Mouse (Mus musculus) cerebellum, adult 9-10 months (tissue): ENCODE measurements around the gene Gm12394.
"Not testable (repeated sequence)": the region's sequence is repeated elsewhere in the genome, so short reads cannot be mapped to it uniquely, and the experiment has no call there.

Experiments used
- DNase-seq: peaks from one replicate; pipeline ENCODE4 v3.0.0; 2022

The Gm12394 gene

DNA sequence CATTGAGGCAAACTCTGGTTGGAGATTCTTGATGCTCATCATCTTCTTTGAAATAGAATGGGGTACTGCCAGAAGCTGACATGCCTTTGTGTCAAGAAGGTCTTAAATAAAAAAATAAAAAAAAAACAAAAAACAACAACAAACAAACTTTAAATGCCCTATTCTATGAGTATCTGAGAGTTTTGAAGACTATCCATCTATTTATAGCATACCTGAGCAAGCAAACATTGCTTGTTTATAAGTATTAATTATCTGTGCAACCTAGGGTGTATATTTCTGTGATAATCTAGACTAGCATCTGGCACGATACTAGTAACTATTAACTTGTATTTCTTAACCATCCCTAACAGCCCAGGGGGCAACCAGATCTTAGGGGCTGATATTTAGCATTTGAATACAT, at the start of gene Gm12394:
Gene Gm12394 (minus strand): TSS at position 101 of the 400 bp plus-strand sequence.
- DNase-seq = not testable (repeated sequence)

DNA sequence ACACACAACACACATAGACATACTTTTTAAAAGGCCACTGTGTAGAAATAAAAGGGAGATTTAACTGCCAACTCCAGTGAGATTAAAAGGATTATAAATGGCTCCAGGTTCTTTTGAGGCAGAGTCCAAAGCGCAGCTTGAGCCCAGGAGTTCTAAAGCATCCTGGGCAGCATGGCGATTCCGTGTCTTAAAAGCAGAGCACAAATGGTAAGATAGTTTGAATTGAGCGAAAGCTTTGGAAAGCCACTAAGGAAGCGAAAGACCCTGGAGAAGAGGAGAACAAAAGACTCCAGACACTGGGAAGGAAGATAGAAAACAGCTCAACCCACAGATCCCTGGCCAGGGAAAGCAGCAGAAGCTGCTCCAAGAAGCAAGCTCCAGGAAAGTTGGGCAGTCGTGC, 48.4 kb upstream of the Gm12394 start:
- DNase-seq = no peak

DNA sequence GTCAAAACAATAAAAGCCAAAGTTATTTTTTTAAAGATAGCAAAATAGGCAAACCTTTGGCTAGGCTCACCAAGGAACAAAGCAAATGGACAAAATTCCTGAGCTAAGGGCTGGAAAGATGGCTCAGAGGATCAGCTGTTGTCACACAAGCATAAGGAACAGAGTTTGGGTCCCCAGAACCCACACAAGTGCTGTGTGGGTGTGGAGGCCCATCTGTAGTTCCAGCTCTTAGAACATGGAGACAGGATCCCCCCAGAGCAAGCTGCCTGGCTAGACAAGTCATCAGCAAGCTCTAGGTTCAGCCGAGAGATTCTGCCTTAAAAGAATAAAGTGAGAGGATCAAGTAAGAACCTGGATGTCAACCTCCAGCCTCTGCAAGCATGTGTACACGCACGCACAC, 48.0 kb upstream of the Gm12394 start:
- no peak for DNase-seq

DNA sequence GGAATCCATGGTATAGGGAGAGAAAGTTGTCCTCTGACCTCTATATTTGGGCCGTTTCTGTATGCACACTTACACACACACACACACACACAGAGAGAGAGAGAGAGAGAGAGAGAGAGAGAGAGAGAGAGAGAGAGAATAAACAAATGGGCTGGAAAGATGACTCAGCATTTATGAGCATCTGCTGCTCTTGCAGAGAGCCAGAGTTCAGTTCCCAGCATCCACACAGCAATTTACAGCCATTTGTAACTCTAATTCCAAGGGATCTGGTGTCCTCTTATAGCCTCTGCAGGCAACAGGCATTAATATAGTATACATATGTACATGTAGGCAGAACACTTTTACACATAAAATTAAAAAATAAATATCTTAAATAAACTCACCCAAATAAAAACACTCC, 47.4 kb upstream of the Gm12394 start:
- no peak for DNase-seq

DNA sequence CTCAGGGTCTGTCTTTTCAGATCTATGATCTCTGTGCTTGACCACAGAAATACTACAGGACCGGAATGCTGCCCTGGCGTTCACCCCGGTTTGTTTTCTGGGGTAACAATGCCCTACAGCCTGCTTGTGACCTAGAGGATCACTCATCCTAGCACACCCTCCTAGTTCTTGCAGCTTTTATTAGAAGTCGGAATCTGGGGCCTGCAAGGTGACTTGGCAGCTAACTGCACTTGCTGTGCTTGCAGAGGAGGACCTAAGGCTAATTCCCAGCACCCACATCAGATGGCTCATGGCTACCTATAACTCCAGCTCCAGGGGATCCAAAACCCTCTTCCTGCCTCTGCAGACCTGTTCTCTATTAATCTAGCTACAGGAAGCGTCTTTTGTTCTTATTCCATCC, 46.2 kb upstream of the Gm12394 start:
- peak; percentile 15 for DNase-seq

DNA sequence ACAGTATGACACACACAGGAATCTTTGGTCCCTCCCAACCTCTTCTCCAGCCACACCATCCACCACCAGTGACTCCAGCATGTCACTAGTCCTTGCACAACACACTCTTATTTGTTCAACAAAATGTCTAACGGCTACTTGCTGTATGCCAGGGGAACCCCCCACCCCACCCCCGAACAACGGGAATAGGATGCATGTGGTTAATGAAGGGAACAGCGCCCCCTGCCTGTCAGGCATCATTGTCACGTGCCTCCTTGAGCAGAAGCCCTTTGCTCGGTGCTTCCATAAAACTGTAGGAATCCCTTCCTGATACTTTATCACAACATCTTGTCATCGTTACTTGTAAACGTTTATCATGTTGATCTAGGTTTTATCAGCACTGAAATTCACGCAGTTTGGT, 45.6 kb upstream of the Gm12394 start:
- no peak for DNase-seq

DNA sequence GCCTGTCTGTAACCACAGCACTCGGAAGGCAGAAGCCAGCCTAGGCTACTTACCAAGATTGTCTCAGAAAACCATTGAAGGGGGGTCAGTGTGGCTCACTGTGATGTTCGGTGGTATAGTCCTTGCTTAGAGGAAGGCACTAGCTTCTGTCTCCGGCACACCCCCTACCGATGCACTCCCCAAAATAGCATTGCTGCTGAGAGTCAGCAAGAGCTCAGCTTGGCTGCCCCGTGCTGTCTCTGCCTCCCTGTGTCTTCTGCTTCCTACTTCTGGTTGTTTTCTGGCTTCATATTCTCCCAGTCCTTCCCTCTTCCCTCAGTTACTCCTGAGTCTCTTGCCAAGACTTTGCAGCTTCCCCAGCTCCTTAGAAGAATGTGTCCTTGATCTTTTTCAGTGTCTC, 44.3 kb upstream of the Gm12394 start:
- no peak for DNase-seq

DNA sequence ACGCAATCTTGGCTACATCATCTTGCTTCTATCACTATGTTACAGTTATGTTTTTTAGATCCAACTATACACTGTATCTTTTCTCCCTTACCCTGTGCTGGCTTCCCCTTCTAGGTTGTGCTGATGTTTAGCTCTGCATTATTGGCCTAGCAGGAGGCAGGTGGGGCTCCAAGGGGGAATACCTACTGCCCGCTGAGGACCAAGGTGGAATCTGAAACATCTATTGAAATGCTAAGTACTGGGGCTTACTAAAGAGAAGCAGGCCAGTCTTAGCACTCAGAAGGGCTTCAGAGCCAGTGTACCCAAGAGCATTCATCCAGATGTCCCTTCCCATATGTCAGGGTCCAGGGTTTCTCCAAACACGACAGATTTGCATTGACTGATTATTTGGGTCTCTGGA, 42.3 kb upstream of the Gm12394 start:
- DNase-seq = no peak

DNA sequence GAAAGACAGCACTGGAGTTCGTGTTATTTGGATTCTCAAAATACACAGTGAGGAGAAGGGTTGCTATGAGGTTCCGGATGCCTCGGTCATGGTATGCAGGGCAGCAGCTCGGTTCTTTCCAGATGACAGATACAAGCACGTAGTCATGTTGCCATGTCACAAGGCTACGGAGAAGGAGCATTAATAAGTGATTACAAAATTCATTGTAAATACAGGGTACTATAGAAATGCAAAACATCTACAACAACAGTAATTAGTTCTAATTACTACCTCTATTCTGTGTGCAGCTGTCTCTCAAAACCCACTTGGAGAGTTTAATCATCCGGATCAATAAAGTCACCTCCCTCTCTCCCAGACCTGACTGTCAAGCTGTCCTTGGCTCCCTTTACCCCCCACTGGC, 38.5 kb upstream of the Gm12394 start:
- no peak for DNase-seq

DNA sequence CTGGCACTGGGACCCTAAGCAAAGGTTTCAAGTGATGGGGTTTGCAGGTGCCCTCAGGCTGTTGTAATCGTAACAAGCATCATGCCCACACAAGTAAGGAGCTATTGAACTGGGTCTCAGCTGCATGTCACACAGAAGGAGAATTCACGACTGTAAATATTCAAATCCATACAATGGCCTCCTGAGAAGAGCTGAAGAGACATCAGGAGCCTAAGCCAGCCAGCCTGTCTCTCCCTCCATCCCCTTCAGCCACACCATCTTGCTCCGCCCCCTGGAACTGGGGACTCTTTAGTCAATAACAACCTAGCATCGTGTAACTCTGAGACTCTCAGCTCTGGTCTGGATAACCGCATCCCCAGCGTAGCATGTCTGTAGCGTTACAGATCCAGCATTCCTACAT, 34.6 kb upstream of the Gm12394 start:
- no peak for DNase-seq

DNA sequence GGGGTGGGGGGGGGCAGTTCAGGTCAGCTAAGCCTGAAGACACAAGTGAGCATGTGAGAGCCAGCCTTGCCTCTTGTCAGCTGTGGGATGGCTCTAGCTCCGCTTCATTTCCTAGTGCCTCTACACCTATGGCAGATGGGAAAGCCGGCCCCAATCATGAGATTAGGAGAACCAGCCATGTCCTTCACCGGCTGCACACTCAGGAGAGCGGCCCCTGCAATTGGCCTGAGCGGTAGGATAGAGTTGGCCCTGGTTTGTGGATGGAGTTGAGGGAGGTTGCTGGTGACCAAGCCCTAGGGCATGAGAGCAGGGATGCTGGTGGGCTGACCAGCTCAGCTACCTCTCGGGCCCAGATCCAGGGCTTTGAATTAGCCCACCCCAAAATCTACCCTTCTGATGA, 32.2 kb upstream of the Gm12394 start:
- DNase-seq = no peak

DNA sequence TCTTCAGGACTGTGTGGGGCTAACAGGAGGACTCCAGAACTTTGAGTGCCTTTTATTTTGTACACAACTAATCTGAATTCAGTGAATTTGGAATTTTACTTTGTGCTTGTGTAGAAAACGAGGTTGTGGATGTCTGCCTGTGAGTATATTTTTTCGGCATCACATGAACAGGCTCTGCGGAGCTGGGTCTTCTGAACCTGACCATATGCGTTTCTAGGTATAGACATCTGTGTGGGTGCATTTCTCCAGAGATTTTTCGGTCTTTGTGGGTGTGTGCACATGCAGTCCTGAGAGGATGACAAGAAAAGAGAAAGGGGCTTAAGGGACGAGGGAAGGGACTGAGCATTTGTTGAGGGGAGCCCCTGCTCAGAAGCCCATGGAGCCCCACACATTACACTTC, 30.4 kb upstream of the Gm12394 start:
- DNase-seq = no peak

DNA sequence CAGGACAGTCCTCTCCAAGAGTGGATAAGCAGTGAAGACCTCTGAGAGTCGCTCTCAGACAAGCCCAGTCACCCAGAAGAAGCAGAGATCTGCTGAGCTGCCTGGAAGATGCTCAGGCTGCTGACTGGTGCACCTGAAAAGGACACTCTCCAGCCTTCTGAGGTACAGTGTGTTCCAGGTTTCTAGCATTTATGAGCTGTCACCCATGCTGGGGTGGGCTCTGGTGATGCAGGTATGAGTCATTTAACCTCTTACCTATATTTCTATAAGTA, 24.0 kb upstream of the Gm12394 start:
- no peak for DNase-seq

DNA sequence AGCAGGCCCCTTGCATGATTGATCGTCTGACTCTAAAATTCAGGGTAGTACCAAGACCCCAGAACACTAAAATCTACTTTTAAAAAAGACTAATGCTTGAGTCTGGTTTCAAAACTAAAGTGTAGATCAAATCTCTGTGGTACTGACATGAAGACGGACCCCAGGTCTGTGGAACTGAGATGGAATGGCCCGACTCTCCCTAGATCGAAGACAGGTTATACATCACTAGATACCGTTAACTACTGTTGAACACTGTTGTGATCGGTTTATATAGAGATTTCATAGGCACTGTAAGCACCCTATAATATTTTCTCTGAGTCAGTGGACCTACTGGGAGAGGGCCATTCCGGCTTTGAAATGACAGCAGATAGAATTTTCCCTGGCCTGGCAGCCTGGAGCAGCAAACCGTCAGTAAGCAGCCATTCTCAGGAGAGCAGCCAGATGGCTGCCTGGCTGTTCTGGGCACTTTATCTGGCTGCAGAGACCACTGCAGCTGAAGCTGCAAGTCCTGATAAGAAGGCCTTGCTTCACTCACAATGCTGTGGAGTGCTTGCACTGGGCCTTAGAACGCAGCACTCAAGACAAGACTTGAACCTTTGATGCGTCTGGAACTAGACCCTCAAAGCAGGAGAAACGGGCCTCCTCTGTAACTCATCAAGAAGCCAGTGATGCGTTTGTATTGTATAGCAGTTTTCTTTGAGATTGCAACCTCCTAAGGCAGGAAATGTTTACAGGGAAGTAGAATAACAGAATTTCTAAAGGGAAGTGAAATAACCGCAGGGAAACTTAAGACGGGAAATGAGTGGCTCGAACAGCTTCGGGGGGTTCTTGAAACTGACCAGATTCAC, 23.5 kb upstream of the Gm12394 start:
- no peak for DNase-seq

DNA sequence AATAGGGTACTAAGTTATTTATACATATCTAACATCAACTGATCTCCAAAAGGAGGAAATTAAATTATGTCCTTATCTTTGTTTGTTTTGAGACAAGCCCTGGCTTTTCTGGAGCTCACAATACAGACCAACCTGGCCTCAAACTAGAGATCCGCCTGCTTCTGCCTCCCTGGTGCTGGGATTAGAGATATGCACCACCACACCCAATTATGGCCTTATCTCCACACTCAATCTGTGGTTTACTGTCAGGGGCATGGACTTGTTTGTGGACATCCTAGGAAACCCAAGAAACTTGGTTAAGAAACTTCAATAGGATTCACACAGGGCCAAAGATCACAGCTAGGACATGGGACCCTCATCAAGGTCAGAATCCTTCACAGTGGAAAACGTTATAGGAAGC, 21.1 kb upstream of the Gm12394 start:
- DNase-seq = peak; percentile 3

DNA sequence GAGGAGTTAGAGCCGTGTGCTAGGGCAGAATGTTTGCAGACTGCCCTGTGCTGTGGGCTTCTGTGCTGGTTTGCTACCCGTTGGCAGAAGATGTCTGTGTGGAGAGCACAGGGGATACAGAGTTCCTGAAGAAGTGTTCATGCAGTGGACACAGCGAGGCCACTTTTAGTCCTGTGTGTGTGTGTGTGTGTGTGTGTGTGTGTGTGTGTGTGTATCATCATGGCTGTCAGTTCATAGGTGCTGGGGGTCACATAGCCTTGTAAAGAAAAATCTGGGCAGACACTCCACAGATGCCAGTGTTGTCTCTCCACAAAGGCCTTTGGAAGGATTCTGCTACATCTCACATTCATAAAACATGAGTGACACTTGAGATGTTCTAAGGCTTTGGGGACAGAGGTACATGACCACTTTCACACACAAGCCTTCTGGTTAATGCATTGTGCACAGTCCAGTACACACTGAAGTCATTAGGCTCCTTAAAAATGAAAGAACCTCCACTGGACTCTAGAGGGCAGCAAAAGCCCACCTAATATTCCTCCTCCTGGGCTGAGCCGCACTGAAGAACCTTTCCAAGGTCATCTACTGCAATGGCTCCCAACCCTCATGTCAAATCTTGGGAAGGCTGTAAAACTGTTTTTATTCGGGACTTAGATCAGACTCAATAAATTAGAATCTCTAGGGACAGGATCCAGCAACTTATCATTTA, 20.2 kb upstream of the Gm12394 start:
- peak; percentile 77 for DNase-seq

DNA sequence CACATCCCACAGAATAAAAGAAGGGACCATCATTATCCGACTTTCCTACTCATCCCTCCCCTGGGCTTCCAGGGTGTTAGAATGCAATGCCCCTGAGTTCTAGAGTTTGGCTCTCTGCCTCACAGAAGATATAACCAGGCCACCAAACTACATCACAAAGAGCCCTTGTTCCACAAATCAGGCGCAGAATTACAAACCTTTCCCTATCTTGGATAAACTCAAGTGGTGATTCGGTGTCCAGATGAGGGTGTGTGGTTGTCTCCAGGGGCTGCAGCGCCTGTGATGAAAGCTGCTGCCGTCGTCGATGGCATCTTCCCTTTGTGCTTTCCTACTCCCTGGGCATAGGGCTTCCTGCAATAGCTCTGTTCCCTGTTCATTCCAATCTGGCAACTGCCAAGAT, 17.6 kb upstream of the Gm12394 start, which contains the start of gene Fam205c:
Gene Fam205c (minus strand): TSS at position 101 of the 400 bp plus-strand sequence.
- DNase-seq = no peak

DNA sequence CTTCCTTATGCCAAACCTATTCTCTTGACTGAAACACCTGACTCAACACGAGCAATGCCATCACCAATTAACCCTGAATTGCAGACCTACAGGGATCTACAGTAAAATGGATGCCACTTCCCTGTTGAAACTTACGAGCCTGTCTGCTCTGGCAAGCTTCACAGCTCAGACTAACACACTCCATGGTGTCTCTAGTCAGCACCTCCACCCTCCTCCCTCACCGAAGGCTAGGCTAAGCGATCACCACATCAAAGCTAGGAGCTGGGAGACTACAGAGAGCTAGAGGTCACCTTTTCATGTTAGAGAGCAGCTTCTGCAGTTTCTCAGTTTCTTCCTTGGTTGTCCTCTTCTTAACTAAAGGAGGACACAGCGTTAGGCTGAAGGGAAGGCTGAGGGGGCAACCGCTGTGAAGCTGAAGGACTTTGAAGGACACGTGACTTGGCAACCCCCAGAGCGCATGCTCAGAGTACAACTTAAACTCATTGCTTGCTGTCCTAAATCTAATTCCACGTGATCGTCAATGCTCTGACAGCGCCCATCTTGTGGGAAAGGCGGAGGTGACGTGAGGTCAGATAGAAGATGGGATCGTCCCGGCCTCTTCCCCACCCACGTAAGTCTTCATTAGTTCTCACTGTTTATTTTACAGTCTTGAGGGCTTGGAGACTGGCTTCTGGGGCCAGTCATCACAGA, 16.3 kb upstream of the Gm12394 start:
- DNase-seq = no peak

DNA sequence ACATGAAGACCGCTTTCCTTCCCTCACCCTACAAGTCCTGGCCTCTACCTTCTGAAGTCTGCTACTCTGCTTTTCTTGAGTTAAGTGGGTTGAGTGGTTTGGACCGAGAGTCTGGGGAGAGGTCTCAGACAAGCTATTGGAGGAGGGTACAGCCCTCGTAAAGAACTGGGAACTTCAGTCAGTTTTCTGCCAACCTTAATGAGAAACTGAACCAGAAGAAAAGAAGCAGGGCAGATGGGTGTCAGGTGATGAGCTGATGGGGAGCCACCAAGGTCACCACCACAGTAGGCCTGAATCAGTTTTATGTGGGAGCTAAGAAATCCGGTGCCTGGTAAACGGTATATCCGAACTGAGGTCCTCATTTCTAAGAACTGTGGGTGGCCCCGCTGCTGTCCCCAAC, 15.6 kb upstream of the Gm12394 start:
- no peak for DNase-seq

DNA sequence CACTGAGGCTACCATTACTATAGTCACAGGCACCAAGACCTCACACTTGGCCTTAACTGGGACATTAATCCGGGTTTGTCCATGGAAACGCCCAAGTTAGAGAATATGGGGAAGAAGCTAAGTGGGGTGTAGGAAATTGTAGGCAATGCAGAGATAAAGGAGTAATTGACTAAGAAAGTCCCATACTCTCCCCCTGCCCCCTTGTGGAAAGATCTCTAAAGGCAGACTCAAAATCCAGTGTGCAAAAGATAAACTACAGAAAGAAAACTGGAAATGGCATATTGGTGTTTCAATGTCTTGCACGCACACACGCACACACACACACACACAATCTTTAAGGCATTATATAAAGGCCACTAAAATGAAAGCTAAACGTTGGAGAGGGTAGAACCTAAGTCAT, 14.2 kb upstream of the Gm12394 start:
- no peak for DNase-seq

DNA sequence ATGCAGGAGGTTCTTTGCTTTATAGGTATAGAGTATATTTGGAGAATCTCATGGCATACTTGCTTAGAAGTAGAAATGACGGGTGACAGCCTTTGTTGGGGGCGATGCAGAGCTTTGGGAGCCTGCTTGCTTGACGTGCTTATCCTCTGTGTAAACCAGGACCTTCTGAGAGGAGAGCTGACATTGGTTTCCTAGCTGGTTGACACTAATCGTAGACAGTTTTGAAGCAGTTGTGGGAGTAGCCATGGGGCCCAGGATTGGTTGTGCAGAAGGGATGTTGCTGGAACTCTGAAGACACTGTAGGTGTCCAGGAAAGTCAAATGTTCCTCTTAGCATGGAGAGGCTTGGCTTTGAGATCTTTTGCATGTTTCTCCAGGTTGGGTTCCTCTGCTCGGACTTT, 11.6 kb upstream of the Gm12394 start:
- no peak for DNase-seq

DNA sequence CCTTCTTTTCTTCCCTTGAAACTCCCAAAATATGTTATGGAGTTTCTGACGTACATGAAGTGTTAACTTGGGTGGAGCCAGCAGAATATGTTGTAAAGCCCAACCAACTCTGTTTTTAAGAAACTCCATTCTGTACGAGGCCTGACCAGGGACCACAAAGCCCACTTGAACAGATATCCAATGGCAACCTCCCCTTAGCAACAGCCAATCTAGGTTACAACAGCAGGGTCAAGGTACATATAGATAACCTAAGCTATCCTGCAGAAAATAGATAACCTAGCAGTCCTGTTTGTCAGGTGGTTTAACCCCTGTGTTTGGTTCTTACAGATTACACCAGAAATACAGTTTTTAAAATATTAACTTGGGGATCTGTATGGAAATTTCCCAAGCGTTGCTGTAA, 10.8 kb upstream of the Gm12394 start:
- DNase-seq = no peak

DNA sequence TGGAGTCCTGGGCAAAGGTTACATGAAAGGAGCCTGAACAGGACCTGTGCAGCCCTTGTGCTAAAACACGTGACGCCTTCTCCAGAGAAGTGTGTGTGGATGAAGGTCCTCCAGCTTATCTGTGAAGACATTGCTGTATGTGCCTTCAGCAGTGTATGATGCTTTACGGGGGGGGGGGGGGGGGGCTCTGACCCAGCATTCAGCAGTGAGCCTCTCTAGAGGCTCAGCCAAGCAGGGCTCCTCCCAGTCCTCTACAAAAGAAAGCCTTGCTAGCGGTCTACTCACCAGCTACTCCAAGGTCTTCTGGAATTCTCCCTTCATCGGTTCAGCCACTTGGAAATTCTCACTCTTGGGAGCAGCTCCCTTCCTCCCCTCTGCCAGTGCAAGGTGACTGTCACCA, 6.9 kb upstream of the Gm12394 start:
- DNase-seq = not testable (repeated sequence)

DNA sequence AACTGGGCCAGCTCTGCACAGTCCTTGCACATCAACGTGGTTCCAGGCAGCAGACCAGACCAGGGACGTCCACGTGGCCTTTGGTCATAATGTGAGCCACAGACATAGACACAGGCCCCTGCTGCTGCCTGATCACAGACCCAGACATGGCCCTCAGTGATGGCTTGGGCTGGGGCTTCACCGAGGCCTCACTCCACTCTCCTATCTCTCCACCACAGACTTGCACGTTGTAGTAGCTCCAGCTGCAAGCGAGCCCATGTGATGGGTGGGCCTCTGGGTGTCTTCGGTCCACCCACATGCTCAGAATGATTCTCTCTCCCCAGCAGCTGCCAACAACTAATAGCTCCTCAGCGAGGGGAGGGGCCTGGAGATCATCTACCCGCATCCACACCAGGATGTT, 3.9 kb upstream of the Gm12394 start:
- not testable (repeated sequence) for DNase-seq
